Mouse (Mus musculus) liver, embryonic 11.5 days (tissue): Measurements from ENCODE around the gene Gm7879. TPM values are rescaled to one million over a fixed set of nuclear protein-coding genes. Genes with fewer than 3 reads are reported as not detected.

Experiments
- ATAC-seq: fragments of 200-750 bp; cut with Nextera tagmentation; replicated peaks from 2 replicates; pipeline ENCODE4 v1.8.0; 2017; ENCODE audit warnings: moderate number of reproducible peaks, mild to moderate bottlenecking, moderate TSS enrichment, moderate library complexity; ENCODE audit not compliant: low FRiP score
- DNase-seq: peaks from one replicate; pipeline ENCODE4 v3.0.0-alpha.2; 2017; ENCODE audit warnings: low spot score
- H3K27ac ChIP-seq: fragments of 300-500 bp; sonication (generic); 2 replicates; pipeline ENCODE4 v1.5.1; 2014; ENCODE audit warnings: mild to moderate bottlenecking, low read depth, low read length, control low read depth
- H3K27me3 ChIP-seq: fragments of 300-500 bp; sonication (generic); replicated peaks from 2 replicates; pipeline ENCODE4 v1.6.1; 2014; ENCODE audit warnings: low read length, mixed read lengths; ENCODE audit not compliant: control insufficient read depth, insufficient read depth
- H3K36me3 ChIP-seq: fragments of 300-500 bp; sonication (generic); 2 replicates; pipeline ENCODE4 v1.6.1; 2014; ENCODE audit warnings: mild to moderate bottlenecking, low read length, moderate library complexity, mixed read lengths; ENCODE audit not compliant: control insufficient read depth, insufficient read depth
- H3K4me1 ChIP-seq: fragments of 300-500 bp; sonication (generic); replicated peaks from 2 replicates; pipeline ENCODE4 v1.6.1; 2014; ENCODE audit warnings: low read length, mixed read lengths; ENCODE audit not compliant: control insufficient read depth, insufficient read depth
- H3K4me2 ChIP-seq: fragments of 300-500 bp; sonication (generic); 2 replicates; pipeline ENCODE4 v1.6.1; 2014; ENCODE audit warnings: mild to moderate bottlenecking, control low read depth, moderate library complexity
- H3K4me3 ChIP-seq: fragments of 300-500 bp; sonication (generic); 2 replicates; pipeline ENCODE4 v1.5.1; 2014; ENCODE audit warnings: low read depth, low read length, control low read depth
- H3K9ac ChIP-seq: fragments of 300-500 bp; sonication (generic); 2 replicates; pipeline ENCODE4 v1.6.1; 2014; ENCODE audit warnings: low read depth, low read length, control low read depth
- H3K9me3 ChIP-seq: fragments of 300-500 bp; sonication (generic); 2 replicates; pipeline ENCODE4 v1.6.1; 2016; ENCODE audit warnings: low read length, inconsistent platforms, mixed read lengths; ENCODE audit not compliant: control insufficient read depth
- WGBS: fragments of 180-500 bp; shearing (Covaris S2); extraction: QIAGEN DNeasy Blood & Tissue Kit; methylation state at CpG from one replicate; pipeline ENCODE4 v1.1.7; 2014; 5-methylcytosine and 5-hydroxymethylcytosine counted together
- polyA plus RNA-seq: library from polyadenylated mRNA; unstranded; fragments of >200 nt; fragmentation: Nextera tagmentation; extraction: Ambion mirVana; gene quantifications from 2 replicates; pipeline ENCODE4 v1.2.1, GENCODE M21; 2014

Gm7879 gene
- polyA plus RNA-seq, 1 experiment from 2014 or later, result not detected

DNA sequence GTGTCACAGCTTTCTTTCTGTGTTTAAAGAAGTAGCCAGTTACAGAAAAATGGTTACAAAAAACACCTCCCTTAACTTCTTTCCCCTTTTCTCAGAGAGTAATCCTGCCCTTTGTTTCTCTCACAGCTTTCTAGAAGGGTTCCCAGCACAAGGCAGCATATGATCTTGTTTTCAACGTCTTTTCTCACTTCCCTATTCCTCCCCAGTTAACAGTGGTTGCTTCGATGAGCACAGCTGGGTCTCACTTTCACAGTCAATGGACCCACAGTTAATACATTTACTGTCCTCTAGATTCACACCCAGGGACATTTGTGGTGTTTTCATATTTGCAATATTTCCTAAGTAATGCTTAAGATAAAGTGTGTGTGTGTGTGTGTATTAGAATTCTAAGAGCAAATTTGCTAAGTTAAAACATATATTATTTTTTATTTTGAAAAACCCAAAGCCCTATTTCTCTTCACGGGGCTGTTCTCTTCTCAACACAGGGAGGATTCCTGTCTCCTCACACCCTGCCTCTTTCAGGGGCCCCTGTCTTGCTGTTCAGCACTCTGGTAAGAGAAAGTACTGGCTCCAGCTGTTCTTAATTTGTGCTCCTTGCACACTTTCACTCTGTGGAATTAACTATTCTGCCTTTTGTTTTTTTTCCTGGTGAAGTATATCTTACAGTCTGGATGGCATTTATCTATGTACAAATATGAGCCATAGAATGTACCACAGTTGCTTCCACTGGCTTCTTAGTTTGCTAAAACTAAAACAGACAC is 27.7 kb upstream of the Gm7879 start:
- 31% methylated on average over 3 of the region's 3 CpGs for WGBS

DNA sequence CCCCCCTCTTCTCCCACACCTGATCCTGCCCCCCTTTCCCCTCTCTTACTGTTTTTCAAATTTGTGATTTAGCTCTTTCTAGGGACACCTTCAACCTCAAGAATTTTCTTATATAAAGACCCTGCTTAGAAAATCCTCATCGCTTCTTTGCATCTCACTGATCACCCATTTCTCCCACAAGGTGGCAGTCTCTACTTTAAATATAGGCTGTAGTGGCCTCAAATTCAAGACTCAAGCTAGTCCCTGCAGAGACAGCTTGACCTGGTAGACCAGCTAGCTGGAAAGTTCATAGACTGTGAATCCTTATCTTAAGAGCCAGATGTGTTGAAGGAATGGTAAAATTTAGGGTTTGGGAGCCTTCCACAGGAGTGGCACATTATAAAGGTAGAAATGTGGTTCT is 20.6 kb upstream of the Gm7879 start:
- ATAC-seq (no peak), DNase-seq (no peak)
- WGBS, result 28% methylated on average over 1 of the region's 1 CpGs
- Histone ChIP-seq H3K36me3 (no peaks in the 10 kb centered on the region), H3K9ac (no peak overlapping the region), H3K27me3 (no peaks in the 10 kb centered on the region), H3K4me2 (no peak overlapping the region), H3K9me3 (no peaks in the 10 kb centered on the region), H3K4me3 (no peak overlapping the region), H3K4me1 (no peaks in the 10 kb centered on the region), H3K27ac (no peak overlapping the region)

More for the DNA sequence above, 27.7 kb upstream of the Gm7879 start:
- H3K4me1 ChIP-seq, result no peaks in the 10 kb centered on the region
- no peak overlapping the region for H3K27ac ChIP-seq
- no peak overlapping the region for H3K9ac ChIP-seq
- no peak for DNase-seq
- no peaks in the 10 kb centered on the region for H3K9me3 ChIP-seq
- no peak for ATAC-seq
- no peaks in the 10 kb centered on the region for H3K27me3 ChIP-seq
- no peak overlapping the region for H3K4me2 ChIP-seq
- no peaks in the 10 kb centered on the region for H3K36me3 ChIP-seq
- H3K4me3 ChIP-seq, result no peak overlapping the region

DNA sequence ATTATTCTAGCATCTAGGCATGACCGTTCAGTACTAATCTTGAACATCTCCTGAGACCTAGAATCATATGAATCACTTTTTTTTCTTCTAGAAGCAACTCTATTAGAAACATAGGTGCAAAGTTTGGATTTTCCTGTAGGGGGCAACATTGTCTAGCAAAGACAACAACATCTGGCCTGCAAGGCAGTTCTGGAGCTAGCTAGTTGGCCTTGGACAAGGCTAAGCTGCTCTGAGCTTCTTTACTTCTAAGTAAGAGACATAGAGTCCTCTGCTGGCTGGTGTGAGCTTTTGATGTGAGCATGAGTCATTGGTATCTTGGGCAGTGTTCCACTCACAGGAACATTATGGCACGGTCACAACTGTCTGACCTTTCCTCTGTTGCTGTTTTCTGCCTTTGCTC is 18.8 kb upstream of the Gm7879 start:
- no peak for DNase-seq
- Histone ChIP-seq H3K9ac (no peak overlapping the region), H3K36me3 (no peaks in the 10 kb centered on the region), H3K4me3 (no peak overlapping the region), H3K9me3 (no peaks in the 10 kb centered on the region), H3K4me1 (no peaks in the 10 kb centered on the region), H3K27me3 (no peaks in the 10 kb centered on the region), H3K27ac (no peak overlapping the region), H3K4me2 (no peak overlapping the region)
- no peak for ATAC-seq
- 63% methylated on average over 2 of the region's 2 CpGs for WGBS

DNA sequence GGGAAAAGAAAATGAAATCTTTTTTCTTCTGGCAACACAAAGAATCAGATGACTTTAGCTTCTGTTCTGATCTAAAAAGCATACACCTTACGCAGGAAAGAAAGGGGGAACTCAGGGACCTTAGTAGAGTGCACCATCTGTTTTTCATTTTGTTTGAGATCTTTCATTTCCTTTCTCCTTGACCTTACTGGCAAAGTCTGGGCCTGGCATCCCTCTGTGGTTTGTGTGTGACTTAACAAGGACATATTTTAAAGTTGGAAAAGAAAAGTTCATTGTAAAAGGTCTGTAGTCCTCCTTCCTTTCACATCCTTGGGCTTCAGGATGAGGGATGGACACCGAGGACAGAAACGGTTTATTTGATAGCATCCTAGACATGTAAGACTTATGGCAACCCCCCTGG is 17.0 kb upstream of the Gm7879 start:
- no peak for DNase-seq
- Histone ChIP-seq H3K4me3 (no peak overlapping the region), H3K36me3 (no peaks in the 10 kb centered on the region), H3K4me1 (no peaks in the 10 kb centered on the region), H3K27me3 (no peaks in the 10 kb centered on the region), H3K9ac (no peak overlapping the region), H3K4me2 (no peak overlapping the region), H3K9me3 (no peaks in the 10 kb centered on the region), H3K27ac (no peak overlapping the region)
- no peak for ATAC-seq
- 79% methylated on average over 3 of the region's 3 CpGs for WGBS

DNA sequence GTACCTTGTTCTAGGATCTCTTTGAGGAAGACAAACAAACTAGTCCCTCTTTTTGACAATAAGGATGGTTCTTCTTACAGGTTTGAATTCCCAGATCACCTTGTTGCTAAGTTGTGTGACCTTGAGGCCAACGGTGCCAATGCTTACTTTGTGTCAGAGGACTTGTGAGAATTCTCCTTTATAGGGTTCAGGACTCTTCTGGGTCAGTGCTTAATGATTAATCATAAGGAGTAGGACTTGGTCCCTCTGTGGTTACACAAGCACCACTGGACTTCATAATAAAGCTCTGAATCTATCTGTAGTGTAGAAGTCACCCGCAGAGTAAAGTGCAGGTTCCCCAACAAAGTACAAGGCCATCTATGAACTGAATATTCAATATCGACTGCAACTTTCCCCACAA is 8.3 kb upstream of the Gm7879 start:
- Histone ChIP-seq H3K9me3 (no peaks in the 10 kb centered on the region), H3K4me1 (no peaks in the 10 kb centered on the region), H3K4me2 (no peak overlapping the region), H3K36me3 (no peaks in the 10 kb centered on the region), H3K27ac (no peak overlapping the region), H3K27me3 (no peaks in the 10 kb centered on the region), H3K4me3 (no peak overlapping the region), H3K9ac (no peak overlapping the region)
- no peak for DNase-seq
- WGBS, result 86% methylated on average over 3 of the region's 3 CpGs
- ATAC-seq, result no peak

DNA sequence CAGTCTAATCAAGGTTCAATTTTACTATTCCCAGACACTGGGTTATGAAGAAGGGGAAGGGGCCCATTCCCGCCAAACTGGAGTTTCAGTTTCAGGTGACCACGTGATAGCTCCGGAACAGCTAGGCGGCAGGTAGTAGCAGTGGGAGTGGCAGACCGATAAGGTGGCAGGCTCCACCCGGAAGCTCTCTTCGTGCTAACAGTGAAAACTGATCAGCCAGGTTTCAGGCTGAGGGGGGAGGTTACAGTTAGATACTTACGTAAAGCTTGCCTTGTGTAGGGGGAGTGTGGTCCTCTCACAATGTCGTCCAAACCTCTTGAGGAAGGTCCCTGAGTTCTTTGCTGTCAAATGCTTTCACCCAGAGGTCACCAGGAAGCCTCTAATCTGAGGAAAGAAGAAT is 3.7 kb upstream of the Gm7879 start:
- no peak overlapping the region for H3K4me2 ChIP-seq
- H3K36me3 ChIP-seq, result no peaks in the 10 kb centered on the region
- no peak overlapping the region for H3K27ac ChIP-seq
- no peaks in the 10 kb centered on the region for H3K27me3 ChIP-seq
- WGBS, result 56% methylated on average over 9 of the region's 9 CpGs
- no peak overlapping the region for H3K4me3 ChIP-seq
- H3K9ac ChIP-seq, result no peak overlapping the region
- H3K9me3 ChIP-seq, result no peaks in the 10 kb centered on the region
- DNase-seq, result no peak
- no peak for ATAC-seq
- H3K4me1 ChIP-seq, result no peaks in the 10 kb centered on the region

DNA sequence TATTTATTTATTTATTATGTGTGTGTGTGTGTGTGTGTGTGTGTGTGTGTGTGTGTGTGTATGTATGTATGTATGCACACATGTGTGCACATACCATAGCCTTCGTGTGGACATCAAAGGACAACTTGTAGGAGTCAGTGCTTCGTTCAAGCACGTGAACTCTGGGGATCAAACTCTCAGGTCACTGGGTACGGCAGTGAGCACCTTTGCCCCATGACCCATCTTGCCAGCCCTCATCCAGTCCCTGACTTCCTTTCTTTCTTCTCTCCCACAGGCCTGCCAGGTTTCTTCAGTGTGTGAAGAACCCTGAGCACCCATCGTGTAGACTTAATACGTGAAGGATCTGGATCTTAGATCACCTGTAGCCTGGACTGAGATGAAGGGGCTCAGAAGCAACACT is 2.9 kb upstream of the Gm7879 start:
- 93% methylated on average over 6 of the region's 6 CpGs for WGBS
- no peak for ATAC-seq
- H3K9me3 ChIP-seq, result no peaks in the 10 kb centered on the region
- H3K27ac ChIP-seq, result no peak overlapping the region
- DNase-seq, result no peak
- H3K9ac ChIP-seq, result no peak overlapping the region
- H3K4me2 ChIP-seq, result no peak overlapping the region
- H3K4me1 ChIP-seq, result no peaks in the 10 kb centered on the region
- H3K27me3 ChIP-seq, result no peaks in the 10 kb centered on the region
- H3K36me3 ChIP-seq, result no peaks in the 10 kb centered on the region
- H3K4me3 ChIP-seq, result no peak overlapping the region

DNA sequence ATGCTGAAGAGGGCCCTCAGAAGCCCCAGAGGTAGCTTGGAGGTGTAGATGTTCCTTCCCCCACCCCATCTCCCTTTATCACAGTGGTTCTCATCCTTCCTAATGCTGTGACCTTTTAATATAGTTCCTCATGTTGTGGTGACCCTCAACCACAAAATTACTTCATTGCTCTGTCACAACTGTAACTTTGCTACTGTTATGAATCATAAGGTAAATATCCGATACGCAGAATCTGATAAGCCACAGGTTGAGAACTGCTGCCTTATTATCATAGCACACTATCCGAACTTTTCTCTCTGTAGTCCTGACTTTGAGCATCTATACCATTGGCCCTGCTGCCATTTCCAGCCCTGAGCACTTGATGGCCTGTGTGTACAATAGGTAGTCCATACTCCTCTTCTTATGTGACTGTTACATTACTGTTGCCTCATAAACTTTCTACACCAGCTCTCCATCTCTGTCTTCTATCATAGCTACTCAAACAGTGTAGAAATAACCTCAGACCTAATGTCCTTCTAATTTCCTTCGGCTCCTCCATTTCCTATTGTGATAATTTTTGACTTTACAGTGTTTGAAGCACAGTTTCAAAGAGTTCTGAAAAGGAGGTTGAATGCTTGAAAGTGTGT is 2.4 kb downstream of the Gm7879 start:
- Histone ChIP-seq H3K4me1 (no peaks in the 10 kb centered on the region), H3K27me3 (no peaks in the 10 kb centered on the region), H3K4me2 (no peak overlapping the region), H3K4me3 (no peak overlapping the region), H3K27ac (no peak overlapping the region), H3K9ac (no peak overlapping the region), H3K9me3 (no peaks in the 10 kb centered on the region), H3K36me3 (no peaks in the 10 kb centered on the region)
- DNase-seq (no peak), ATAC-seq (no peak)
- 82% methylated on average over 4 of the region's 4 CpGs for WGBS

DNA sequence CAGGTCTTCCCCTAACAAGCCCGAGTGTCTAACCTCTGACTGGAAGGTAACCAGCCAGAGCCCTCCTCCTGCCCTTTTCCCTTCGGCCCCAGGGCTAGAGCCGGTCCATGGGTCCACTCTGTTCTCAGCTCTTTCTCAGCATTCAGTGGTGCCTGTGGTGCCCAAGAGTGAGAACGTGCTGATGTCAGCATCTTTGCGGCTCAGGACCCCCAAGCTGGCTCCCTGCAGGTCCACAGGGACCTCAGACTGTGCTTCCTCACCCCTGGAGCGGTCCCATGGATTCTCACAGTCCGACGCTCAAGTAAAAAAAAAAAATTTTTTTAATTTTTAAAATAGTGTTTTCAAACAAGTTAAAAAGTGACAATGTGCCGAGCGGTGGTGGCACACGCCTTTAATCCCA is 8.9 kb downstream of the Gm7879 start:
- Histone ChIP-seq H3K4me3 (no peak overlapping the region), H3K27me3 (no peaks in the 10 kb centered on the region), H3K27ac (no peak overlapping the region), H3K36me3 (no peaks in the 10 kb centered on the region), H3K4me2 (no peak overlapping the region), H3K9ac (no peak overlapping the region), H3K4me1 (no peaks in the 10 kb centered on the region), H3K9me3 (no peaks in the 10 kb centered on the region)
- WGBS, result 85% methylated on average over 11 of the region's 11 CpGs
- no peak for DNase-seq
- ATAC-seq, result no peak
